Mouse (Mus musculus) liver, embryonic 15.5 days (tissue): ENCODE measurements around the gene Prodh2. TPM values are rescaled to one million over a fixed set of nuclear protein-coding genes. Genes with fewer than 3 reads are reported as not detected.
A peak's percentile ranks its signal among the peaks of the same experiment; 100 is the strongest.

Experiments
- ATAC-seq: fragments of 200-750 bp; cut with Nextera tagmentation; 2 replicates; pipeline ENCODE4 v1.8.0; 2017; ENCODE audit warnings: moderate number of reproducible peaks, mild to moderate bottlenecking, moderate library complexity; ENCODE audit not compliant: insufficient read depth
- H3K27ac ChIP-seq: fragments of 300-500 bp; sonication (generic); replicated peaks from 2 replicates; pipeline ENCODE4 v1.5.1; 2015; ENCODE audit warnings: mild to moderate bottlenecking, inconsistent platforms
- H3K27me3 ChIP-seq: fragments of 300-500 bp; sonication (generic); 2 replicates; pipeline ENCODE4 v1.6.1; 2015; ENCODE audit warnings: mild to moderate bottlenecking, inconsistent platforms
- H3K36me3 ChIP-seq: fragments of 300-500 bp; sonication (generic); replicated peaks from 2 replicates; pipeline ENCODE4 v1.6.1; 2015; ENCODE audit warnings: moderate library complexity, mild to moderate bottlenecking, inconsistent platforms
- H3K4me1 ChIP-seq: fragments of 300-500 bp; sonication (generic); replicated peaks from 2 replicates; pipeline ENCODE4 v1.6.1; 2015; ENCODE audit warnings: inconsistent platforms
- H3K4me2 ChIP-seq: fragments of 300-500 bp; sonication (generic); 2 replicates; pipeline ENCODE4 v1.6.1; 2015; ENCODE audit warnings: moderate library complexity, mild to moderate bottlenecking, inconsistent platforms
- H3K4me3 ChIP-seq: fragments of 300-500 bp; sonication (generic); replicated peaks from 2 replicates; pipeline ENCODE4 v1.5.1; 2015; ENCODE audit warnings: mild to moderate bottlenecking, inconsistent platforms
- H3K9ac ChIP-seq: fragments of 300-500 bp; sonication (generic); 2 replicates; pipeline ENCODE4 v1.6.1; 2015; ENCODE audit warnings: moderate library complexity, mild to moderate bottlenecking, inconsistent platforms
- H3K9me3 ChIP-seq: fragments of 300-500 bp; sonication (generic); replicated peaks from 2 replicates; pipeline ENCODE4 v1.6.1; 2016; ENCODE audit warnings: inconsistent platforms
- WGBS: fragments of 180-500 bp; shearing (Covaris S2); methylation state at CpG from one replicate; pipeline ENCODE4 v1.1.7; 2015; ENCODE audit warnings: mixed read lengths; ENCODE audit not compliant: insufficient replicate concordance; 5-methylcytosine and 5-hydroxymethylcytosine counted together
- polyA plus RNA-seq: library from polyadenylated mRNA; unstranded; fragments of >200 nt; fragmentation: Nextera tagmentation; extraction: Ambion mirVana; gene quantifications from 2 replicates; pipeline ENCODE4 v1.2.1, GENCODE M21; 2015

Gene Prodh2
- 57.8 and 78.4 TPM in 2 replicates for polyA plus RNA-seq

DNA sequence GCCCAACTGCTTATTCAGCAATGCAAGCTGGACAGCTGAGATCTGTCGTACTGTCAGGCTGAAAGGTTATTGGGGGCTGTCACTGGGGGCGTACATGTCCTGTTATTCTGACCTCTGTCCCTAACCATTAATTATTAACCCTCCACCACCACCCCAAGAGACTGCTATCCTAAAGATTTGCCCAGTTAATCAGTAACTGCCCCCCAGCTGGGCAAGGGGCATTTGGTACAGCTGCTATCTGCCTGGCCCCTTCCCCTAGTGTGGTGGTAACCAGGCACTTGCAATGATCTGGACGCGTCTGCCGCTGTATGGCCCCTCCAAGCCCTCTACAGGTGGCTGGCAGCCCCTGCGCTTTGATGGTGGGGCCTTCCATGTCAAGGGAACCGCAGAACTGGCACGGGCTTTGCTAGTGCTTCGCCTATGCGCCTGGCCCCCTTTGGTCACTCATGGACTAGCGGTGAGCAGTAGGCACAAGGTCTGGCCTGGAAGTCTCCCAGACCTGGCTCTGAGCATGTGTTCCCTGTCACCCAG is at the start of gene Prodh2:
Gene Prodh2 (plus strand): TSS at position 222 of the 531 bp plus-strand sequence.
- H3K36me3 ChIP-seq, result no peaks in the 10 kb centered on the region
- H3K4me1 ChIP-seq, result 0 out of 2 replicates have a peak, but pooled peaks cover 3% of the 10 kb centered on the region
- peak within 1 kb of the TSS; percentile 45 for H3K27ac ChIP-seq
- H3K4me3 ChIP-seq, result peak within 1 kb of the TSS; percentile 51
- peak within 1 kb of the TSS; percentile 37; the same call in 1 of the 2 replicates for H3K9ac ChIP-seq
- H3K4me2 ChIP-seq, result peak within 1 kb of the TSS; percentile 42
- peaks cover 4% of the 10 kb centered on the region; the same call in 1 of the 2 replicates for H3K27me3 ChIP-seq
- WGBS, result 50% methylated on average over 11 of the region's 11 CpGs
- peak; percentile 80 for ATAC-seq
- no peaks in the 10 kb centered on the region for H3K9me3 ChIP-seq

DNA sequence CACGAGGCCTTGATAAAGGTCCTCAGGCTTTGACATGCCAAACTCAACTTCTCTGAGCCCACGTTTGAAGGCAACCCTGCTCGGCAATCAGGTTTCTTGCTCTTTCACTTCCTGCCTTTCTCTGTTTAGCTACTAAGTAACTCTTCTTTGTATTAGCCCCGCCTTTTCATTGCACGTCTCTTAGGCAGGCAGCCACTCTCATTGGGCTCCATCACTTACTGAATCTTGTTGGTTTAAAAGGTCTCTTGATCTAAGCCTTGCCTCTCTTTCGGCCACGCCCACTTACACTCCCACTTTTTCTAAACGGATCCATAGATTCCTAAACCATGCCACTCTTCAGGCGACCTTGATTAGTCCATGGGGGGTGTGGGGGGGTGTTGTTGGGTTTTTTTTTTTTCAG is 49.7 kb upstream of the Prodh2 start:
- H3K9me3 ChIP-seq, result no peaks in the 10 kb centered on the region
- peaks cover 15% of the 10 kb centered on the region for H3K4me1 ChIP-seq
- peaks cover 70% of the 10 kb centered on the region for H3K27me3 ChIP-seq
- no peak for ATAC-seq
- no peak overlapping the region for H3K27ac ChIP-seq
- H3K36me3 ChIP-seq, result no peaks in the 10 kb centered on the region
- WGBS, result 14% methylated on average over 9 of the region's 9 CpGs
- H3K4me2 ChIP-seq, result peak overlapping the region; percentile 76; the same call in 1 of the 2 replicates
- H3K4me3 ChIP-seq, result no peak overlapping the region
- H3K9ac ChIP-seq, result no peak overlapping the region

DNA sequence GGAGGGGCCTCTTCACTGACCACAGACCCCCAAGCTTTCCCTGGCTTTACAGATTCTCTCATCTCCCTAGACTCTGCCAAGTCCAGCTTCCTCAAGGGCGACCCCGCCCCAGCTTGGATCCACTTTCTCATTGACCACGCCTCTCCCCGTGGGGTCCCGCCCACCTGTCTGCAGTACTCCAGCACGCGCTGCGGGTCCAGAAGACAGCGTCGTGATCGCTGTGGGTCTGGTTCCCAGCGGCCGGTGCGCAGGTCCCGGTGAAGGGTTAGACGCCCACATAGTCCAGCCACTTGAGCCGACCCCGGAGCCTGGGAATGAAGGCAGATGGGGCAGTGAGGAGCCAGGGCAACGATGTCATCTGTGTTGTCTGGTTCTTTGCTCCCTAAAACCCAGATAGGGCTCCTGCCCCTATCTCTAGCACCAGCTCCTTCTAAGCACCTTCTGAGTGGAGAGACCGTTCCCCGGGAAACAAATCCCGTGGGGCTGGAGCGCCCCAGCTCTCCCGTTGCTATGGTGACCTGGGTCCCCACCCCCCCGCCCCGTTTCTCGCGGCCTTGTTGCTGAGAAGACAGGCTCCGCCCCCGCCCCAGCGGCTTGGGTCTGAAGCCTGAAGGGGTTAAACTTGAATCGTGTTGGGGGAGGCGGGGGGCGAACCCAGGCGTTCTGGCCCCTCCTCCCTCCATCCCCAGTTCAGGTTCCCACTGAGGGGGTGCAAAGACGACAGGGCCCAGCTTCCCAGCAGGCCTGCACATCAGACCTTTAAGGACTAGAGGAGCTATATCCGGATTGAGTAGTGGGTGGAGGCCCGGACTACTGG is 49.1 kb upstream of the Prodh2 start:
- WGBS, result 2% methylated on average over 38 of the region's 38 CpGs
- Histone ChIP-seq H3K9me3 (no peaks in the 10 kb centered on the region), H3K27ac (no peak overlapping the region), H3K4me2 (peak overlapping the region; percentile 76), H3K27me3 (peaks cover 70% of the 10 kb centered on the region), H3K4me1 (peaks cover 15% of the 10 kb centered on the region), H3K9ac (no peak overlapping the region), H3K4me3 (peak overlapping the region; percentile 57), H3K36me3 (no peaks in the 10 kb centered on the region)
- ATAC-seq, result no peak

DNA sequence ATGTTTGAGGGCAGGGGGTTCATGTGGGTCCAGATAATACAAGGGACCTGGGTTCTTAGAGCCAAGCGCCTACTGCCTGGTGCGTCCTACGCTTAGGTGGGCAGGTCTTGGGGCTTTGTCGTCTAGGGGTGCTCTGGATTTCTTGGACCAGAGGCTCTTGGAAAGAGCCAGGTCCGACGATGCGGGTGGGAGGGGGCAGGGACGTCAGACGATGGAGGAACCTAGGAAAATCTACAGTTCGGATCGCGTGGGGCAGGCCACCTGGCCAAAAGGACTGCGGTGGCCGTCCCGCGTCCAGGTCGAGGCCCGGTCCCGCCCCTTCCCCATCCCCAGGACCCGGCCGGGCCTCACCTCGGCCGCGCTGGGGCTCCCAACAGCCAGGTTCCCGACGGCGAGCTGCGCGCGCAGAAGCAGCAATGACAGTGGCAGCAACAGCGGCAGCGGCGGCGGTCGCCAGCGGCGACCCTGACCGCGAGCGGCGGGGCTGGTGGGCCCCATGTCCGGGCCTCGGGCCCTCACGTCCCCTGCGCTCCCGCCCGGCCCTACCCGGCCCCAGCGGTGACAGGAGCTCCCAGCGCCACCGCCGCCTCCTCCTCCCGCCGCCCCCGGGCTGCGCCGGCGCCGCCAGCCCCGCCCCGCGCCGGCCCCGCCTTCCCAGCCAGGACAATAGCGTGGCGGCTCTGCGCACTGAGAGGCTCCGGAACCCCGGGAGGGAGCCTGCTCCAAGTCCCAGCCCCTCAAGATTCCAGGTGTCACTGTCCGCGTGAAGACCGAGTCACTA is 48.3 kb upstream of the Prodh2 start, which contains the start of gene Aplp1:
Gene Aplp1 (minus strand): TSS at position 565 of the 781 bp plus-strand sequence.
- Histone ChIP-seq H3K4me3 (peak within 1 kb of the TSS; percentile 57), H3K27me3 (peaks cover 63% of the 10 kb centered on the region), H3K4me2 (peak within 1 kb of the TSS; percentile 76), H3K9me3 (no peaks in the 10 kb centered on the region), H3K27ac (no peak within 1 kb of the TSS), H3K9ac (no peak within 1 kb of the TSS), H3K4me1 (peaks cover 15% of the 10 kb centered on the region), H3K36me3 (no peaks in the 10 kb centered on the region)
- peak; percentile 30; the same call in 1 of the 2 replicates for ATAC-seq
- under 1% methylated on average over 62 of the region's 72 CpGs for WGBS

DNA sequence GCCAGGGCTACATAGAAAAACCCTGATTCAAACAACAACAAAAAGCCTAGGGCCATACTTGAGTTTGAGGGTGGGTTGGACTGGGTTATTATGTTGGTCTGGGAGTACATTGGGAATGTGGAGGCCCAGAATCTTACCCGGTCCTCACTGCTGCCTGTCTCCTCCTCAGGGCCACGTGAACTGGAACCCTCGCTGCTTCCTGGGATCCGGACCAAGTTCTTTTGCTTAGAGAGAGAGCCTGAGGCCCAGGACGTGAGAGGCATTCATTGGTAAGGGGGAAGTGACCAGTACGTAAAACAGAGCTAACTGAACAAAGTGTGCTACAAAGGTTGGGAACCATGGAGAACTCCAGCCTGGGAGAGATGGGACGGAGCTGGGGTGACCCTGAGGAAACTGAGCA is 43.2 kb upstream of the Prodh2 start:
- peaks cover 53% of the 10 kb centered on the region for H3K27me3 ChIP-seq
- H3K4me3 ChIP-seq, result no peak overlapping the region
- ATAC-seq, result no peak
- H3K36me3 ChIP-seq, result no peaks in the 10 kb centered on the region
- H3K9me3 ChIP-seq, result no peaks in the 10 kb centered on the region
- peaks cover 9% of the 10 kb centered on the region for H3K4me1 ChIP-seq
- no peak overlapping the region for H3K27ac ChIP-seq
- no peak overlapping the region for H3K4me2 ChIP-seq
- H3K9ac ChIP-seq, result no peak overlapping the region
- WGBS, result 55% methylated on average over 7 of the region's 7 CpGs

DNA sequence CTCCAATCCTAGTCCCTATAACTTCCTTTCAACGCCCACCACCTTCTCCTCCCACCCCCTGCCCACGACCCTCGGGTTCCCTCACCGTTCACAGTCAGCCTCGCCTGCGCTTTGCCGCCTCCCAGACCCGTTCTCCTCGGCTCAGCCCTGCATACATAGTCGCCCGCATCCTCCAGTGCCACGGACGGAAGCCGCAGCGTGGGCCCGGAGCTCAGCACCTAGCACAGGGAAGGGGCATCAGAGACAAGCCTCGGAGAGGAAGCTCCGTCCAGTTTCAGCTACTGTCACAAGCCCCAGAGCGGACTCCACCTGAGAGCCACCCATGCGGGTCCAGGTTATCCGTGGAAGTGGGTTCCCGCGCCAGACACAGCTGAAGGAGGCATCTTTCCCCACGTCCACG is 40.1 kb upstream of the Prodh2 start:
- Histone ChIP-seq H3K27ac (no peak overlapping the region), H3K27me3 (peaks cover 63% of the 10 kb centered on the region), H3K4me3 (no peak overlapping the region), H3K4me2 (peak overlapping the region; percentile 45), H3K4me1 (peaks cover 9% of the 10 kb centered on the region), H3K9ac (no peak overlapping the region), H3K36me3 (no peaks in the 10 kb centered on the region), H3K9me3 (no peaks in the 10 kb centered on the region)
- 14% methylated on average over 25 of the region's 25 CpGs for WGBS
- ATAC-seq, result no peak

DNA sequence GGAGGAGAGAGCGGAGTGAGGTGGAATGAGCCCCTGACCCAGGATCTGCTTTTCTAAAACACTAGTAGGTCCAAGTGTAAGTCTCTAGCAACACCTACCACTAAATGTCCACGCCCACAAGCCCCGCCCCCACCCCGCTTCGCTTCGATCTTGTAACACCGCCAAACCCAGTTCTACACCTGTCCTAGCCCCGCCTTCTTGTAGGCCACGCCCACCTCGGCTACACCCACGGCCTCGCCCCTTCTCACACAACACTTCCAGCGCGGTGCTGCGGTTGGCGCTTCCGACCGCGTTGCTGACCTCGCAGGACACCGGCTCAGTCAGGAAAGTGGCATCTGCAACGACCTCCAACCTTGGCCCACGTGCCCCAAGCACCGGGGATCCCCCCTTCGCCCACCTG is 39.7 kb upstream of the Prodh2 start:
- WGBS, result 2% methylated on average over 25 of the region's 25 CpGs
- Histone ChIP-seq H3K27me3 (peaks cover 68% of the 10 kb centered on the region), H3K9me3 (no peaks in the 10 kb centered on the region), H3K36me3 (no peaks in the 10 kb centered on the region), H3K4me2 (peak overlapping the region; percentile 45), H3K4me1 (peaks cover 9% of the 10 kb centered on the region), H3K9ac (no peak overlapping the region), H3K4me3 (peak overlapping the region; percentile 5; the same call in 1 of the 2 replicates), H3K27ac (no peak overlapping the region)
- peak; percentile 56 for ATAC-seq

DNA sequence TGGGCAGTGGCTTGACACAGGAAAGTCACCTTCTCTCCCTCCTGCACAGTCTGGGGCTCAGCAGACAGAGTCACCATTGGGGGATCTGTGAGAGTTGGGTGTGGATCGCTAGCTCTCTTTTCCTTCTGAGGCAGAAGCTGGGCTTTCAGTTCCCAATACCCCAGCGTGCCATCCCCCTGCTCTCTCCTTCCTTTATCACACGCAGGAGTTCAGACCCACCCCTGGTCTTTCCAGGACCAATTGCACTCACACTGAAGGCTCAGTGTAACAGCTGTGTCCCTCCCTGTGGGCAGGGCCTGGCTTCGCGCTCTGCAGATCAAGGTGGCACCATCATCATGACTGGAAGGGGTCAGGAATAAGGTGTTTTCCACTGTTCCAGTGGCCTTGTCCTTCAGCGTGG is 39.2 kb upstream of the Prodh2 start:
- Histone ChIP-seq H3K4me3 (0 out of 2 replicates have a peak overlapping the region, but pooled peaks have one; percentile 5), H3K27ac (no peak overlapping the region), H3K36me3 (no peaks in the 10 kb centered on the region), H3K27me3 (peaks cover 72% of the 10 kb centered on the region), H3K4me2 (peak overlapping the region; percentile 45; the same call in 1 of the 2 replicates), H3K9me3 (no peaks in the 10 kb centered on the region), H3K4me1 (peaks cover 9% of the 10 kb centered on the region), H3K9ac (no peak overlapping the region)
- 12% methylated on average over 6 of the region's 6 CpGs for WGBS
- ATAC-seq, result no peak

DNA sequence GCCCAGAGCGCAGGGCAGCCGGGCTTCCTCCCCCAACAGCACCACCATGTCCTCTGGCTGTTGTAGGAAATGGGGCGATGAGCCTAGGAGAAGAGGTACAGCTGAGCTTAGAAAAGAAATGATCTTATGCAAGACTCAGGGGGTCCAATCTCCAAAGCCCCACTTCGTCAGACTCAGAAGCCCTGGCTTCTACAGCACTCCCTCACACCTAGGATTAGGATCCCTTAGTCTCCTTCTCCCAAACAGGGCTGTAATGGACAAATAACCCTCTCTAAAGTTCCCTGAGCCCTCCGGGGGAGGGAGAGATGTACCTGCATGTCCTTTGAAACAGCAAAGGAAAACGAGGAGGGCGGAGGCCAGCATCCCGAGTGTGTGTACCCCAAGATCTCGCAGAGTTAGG is 36.9 kb upstream of the Prodh2 start:
- H3K4me1 ChIP-seq, result peaks cover 9% of the 10 kb centered on the region
- no peak overlapping the region for H3K27ac ChIP-seq
- no peak for ATAC-seq
- H3K36me3 ChIP-seq, result no peaks in the 10 kb centered on the region
- H3K27me3 ChIP-seq, result peaks cover 92% of the 10 kb centered on the region
- H3K4me3 ChIP-seq, result no peak overlapping the region
- no peak overlapping the region for H3K9ac ChIP-seq
- WGBS, result under 1% methylated on average over 9 of the region's 9 CpGs
- no peak overlapping the region for H3K4me2 ChIP-seq
- no peaks in the 10 kb centered on the region for H3K9me3 ChIP-seq

DNA sequence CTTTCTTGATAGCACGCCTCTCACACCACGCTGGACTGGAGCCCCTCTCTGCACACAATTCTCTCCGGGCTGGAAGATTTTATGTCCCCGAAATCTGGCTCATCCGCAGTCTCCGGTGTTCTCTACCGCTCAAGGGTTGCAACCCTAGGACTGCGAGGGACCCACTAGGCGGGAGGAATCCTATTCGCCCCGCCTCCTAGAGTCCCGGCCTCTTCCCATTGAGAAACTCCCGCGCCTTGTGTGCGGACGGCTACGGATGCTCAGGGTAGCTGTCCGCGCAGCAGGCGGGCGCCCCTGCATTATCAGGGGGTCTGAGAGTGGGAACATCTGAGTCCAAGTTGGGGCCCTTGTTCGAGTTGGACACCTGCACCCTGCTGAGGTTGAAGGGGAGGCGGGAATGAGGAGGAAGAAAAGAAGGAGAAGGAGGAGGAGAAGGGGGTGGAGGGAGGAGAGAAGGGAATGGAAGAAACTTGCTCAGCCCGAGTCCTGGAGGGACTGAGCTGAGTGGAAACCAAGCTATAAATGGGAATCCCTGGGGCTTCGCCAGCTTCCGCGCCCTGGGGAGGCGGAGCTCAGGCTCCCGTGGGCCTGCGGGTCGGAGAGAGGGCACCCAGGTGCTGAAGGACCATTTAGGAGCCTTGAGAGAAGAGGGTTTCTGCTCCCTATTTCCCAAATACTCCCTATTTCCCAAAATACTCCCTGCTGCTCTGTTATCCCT is 36.4 kb upstream of the Prodh2 start:
- no peak for ATAC-seq
- no peak overlapping the region for H3K4me2 ChIP-seq
- no peaks in the 10 kb centered on the region for H3K9me3 ChIP-seq
- H3K27ac ChIP-seq, result no peak overlapping the region
- 2% methylated on average over 31 of the region's 31 CpGs for WGBS
- peaks cover 96% of the 10 kb centered on the region for H3K27me3 ChIP-seq
- no peaks in the 10 kb centered on the region for H3K36me3 ChIP-seq
- peaks cover 9% of the 10 kb centered on the region for H3K4me1 ChIP-seq
- no peak overlapping the region for H3K4me3 ChIP-seq
- H3K9ac ChIP-seq, result no peak overlapping the region
